Mouse (Mus musculus): Measurements from ENCODE around the gene Scgb2a2. TPM values are rescaled to one million over a fixed set of nuclear protein-coding genes. Genes with fewer than 3 reads are reported as not detected.
A peak's percentile ranks its signal among the peaks of the same experiment; 100 is the strongest.
"Not testable (repeated sequence)": the region's sequence is repeated elsewhere in the genome, so short reads cannot be mapped to it uniquely, and the experiment has no call there.

Gene Scgb2a2
- polyA plus RNA-seq, 1 experiment from 2014 or later: not detected

- peak; percentile 99 for ATAC-seq (replicated peaks)
- under 1% methylated on average over 58 of the region's 58 CpGs for WGBS
- Histone ChIP-seq H3K9me3 (no peaks in the 10 kb centered on the region), H3K4me1 (peaks cover 24% of the 10 kb centered on the region), H3K4me2 (peak within 1 kb of the TSS; percentile 79), H3K36me3 (replicated peaks) (0 out of 2 replicates have a peak, but pooled peaks cover 4% of the 10 kb centered on the region), H3K27me3 (replicated peaks) (no peaks in the 10 kb centered on the region), H3K27ac (peak within 1 kb of the TSS; percentile 88), H3K9ac (peak within 1 kb of the TSS; percentile 55), H3K4me3 (peak within 1 kb of the TSS; percentile 69)
These were observed 51.9 kb downstream of the Scgb2a2 start, which contains the start of gene Incenp for GRCm38 (mm10) chr19:9899072-9899779. Gene Incenp (minus strand): TSS chr19:9899551.

GRCm38 (mm10) chr19:9899780-9900146, 52.4 kb downstream of the Scgb2a2 start:
- H3K4me1 ChIP-seq: peaks cover 24% of the 10 kb centered on the region
- H3K9me3 ChIP-seq: no peaks in the 10 kb centered on the region
- peak overlapping the region; percentile 57 for H3K4me2 ChIP-seq
- H3K4me3 ChIP-seq: peak overlapping the region; percentile 69
- peak; percentile 91 for ATAC-seq (replicated peaks)
- peak overlapping the region; percentile 37 for H3K9ac ChIP-seq
- H3K36me3 ChIP-seq (replicated peaks): no peaks in the 10 kb centered on the region
- 8% methylated on average over 10 of the region's 10 CpGs for WGBS
- H3K27me3 ChIP-seq (replicated peaks): no peaks in the 10 kb centered on the region
- H3K27ac ChIP-seq: peak overlapping the region; percentile 88

GRCm38 (mm10) chr19:9900696-9901095, 53.3 kb downstream of the Scgb2a2 start:
- H3K36me3 ChIP-seq (replicated peaks); H3K4me2 ChIP-seq; H3K27me3 ChIP-seq (replicated peaks); H3K9me3 ChIP-seq; H3K27ac ChIP-seq; H3K9ac ChIP-seq; ATAC-seq (replicated peaks); H3K4me3 ChIP-seq: not testable (repeated sequence)
- 98% methylated on average over 2 of the region's 2 CpGs for WGBS
- H3K4me1 ChIP-seq: peaks cover 24% of the 10 kb centered on the region

Small RNAs within 50 kb of the gene (microRNA-seq; reads per million reads assigned to microRNA genes)
- not detected for gene Gm22369

Other genes starting within 250 kb of the Scgb2a2 start
- gene Incenp, start 52.0 kb downstream of the Scgb2a2 start, polyA plus RNA-seq (2015; fragmentation: Nextera tagmentation; extraction: Ambion mirVana): 29.6 and 30.2 TPM in 2 replicates
- 1,452 and 1,467 TPM in 2 replicates for gene Fth1, start 133.0 kb downstream of the Scgb2a2 start, polyA plus RNA-seq (2015; fragmentation: Nextera tagmentation; extraction: Ambion mirVana)
- gene Best1, start 154.1 kb downstream of the Scgb2a2 start, polyA plus RNA-seq (2015; fragmentation: Nextera tagmentation; extraction: Ambion mirVana): 1.7 and 3.2 TPM in 2 replicates
- gene Rab3il1, start 154.1 kb downstream of the Scgb2a2 start, polyA plus RNA-seq (2015; fragmentation: Nextera tagmentation; extraction: Ambion mirVana): 24.5 and 29.2 TPM in 2 replicates
- 25.8 and 27.1 TPM in 2 replicates for gene Fads3, start 194.0 kb downstream of the Scgb2a2 start, polyA plus RNA-seq (2015; fragmentation: Nextera tagmentation; extraction: Ambion mirVana)

Measured in midbrain, embryonic 15.5 days (tissue).